Mouse (Mus musculus): ENCODE results near the gene Apela. TPM values are rescaled to one million over a fixed set of nuclear protein-coding genes. Genes with fewer than 3 reads are reported as not detected.

Gene Apela
- polyA plus RNA-seq, 1 experiment: not detected

GRCm38 (mm10) chr8:65067031-65067430 is 29.9 kb upstream of the Apela start:
- H3K4me1 ChIP-seq (ENCODE audit: control insufficient read depth, insufficient read depth, insufficient read length): no peaks in the 10 kb centered on the region
- no peaks in the 10 kb centered on the region for H3K27me3 ChIP-seq (ENCODE audit: control insufficient read depth, insufficient read depth, low read length)
- TF ChIP-seq CTCF (IDR thresholded peaks at IDR 0.05; ENCODE audit: extremely low read depth, insufficient read depth, insufficient read length, insufficient replicate concordance) (no peak), POLR2A (IDR thresholded peaks at IDR 0.05; ENCODE audit: low read depth, low read length) (no peak)
- H3K4me3 ChIP-seq (ENCODE audit: extremely low read depth, insufficient read depth, insufficient read length): no peak overlapping the region
- no peaks in the 10 kb centered on the region for H3K36me3 ChIP-seq (ENCODE audit: control insufficient read depth, insufficient read depth, low read length)
- H3K27ac ChIP-seq (ENCODE audit: insufficient read depth, low read length): no peak overlapping the region
- 95% methylated on average over 4 of the region's 4 CpGs for WGBS
- no peak for DNase-seq (ENCODE audit: low read depth in 1 of 2, low spot score in 2 of 2)

GRCm38 (mm10) chr8:65065622-65066021 is 28.5 kb upstream of the Apela start:
- no peak for DNase-seq (ENCODE audit: low read depth in 1 of 2, low spot score in 2 of 2)
- no peak overlapping the region for H3K4me3 ChIP-seq (ENCODE audit: extremely low read depth, insufficient read depth, insufficient read length)
- H3K36me3 ChIP-seq (ENCODE audit: control insufficient read depth, insufficient read depth, low read length): no peaks in the 10 kb centered on the region
- 91% methylated on average over 3 of the region's 3 CpGs for WGBS
- TF ChIP-seq POLR2A (IDR thresholded peaks at IDR 0.05; ENCODE audit: low read depth, low read length): no peak
- no peak for TF ChIP-seq CTCF (IDR thresholded peaks at IDR 0.05; ENCODE audit: extremely low read depth, insufficient read depth, insufficient read length, insufficient replicate concordance)
- H3K27ac ChIP-seq (ENCODE audit: insufficient read depth, low read length): no peak overlapping the region
- no peaks in the 10 kb centered on the region for H3K27me3 ChIP-seq (ENCODE audit: control insufficient read depth, insufficient read depth, low read length)
- no peaks in the 10 kb centered on the region for H3K4me1 ChIP-seq (ENCODE audit: control insufficient read depth, insufficient read depth, insufficient read length)

- WGBS: 66% methylated on average over 2 of the region's 2 CpGs
- H3K27me3 ChIP-seq (ENCODE audit: control insufficient read depth, insufficient read depth, low read length): no peaks in the 10 kb centered on the region
- no peaks in the 10 kb centered on the region for H3K36me3 ChIP-seq (ENCODE audit: control insufficient read depth, insufficient read depth, low read length)
- no peaks in the 10 kb centered on the region for H3K4me1 ChIP-seq (ENCODE audit: control insufficient read depth, insufficient read depth, insufficient read length)
- H3K4me3 ChIP-seq (ENCODE audit: extremely low read depth, insufficient read depth, insufficient read length): no peak overlapping the region
- no peak for TF ChIP-seq POLR2A (IDR thresholded peaks at IDR 0.05; ENCODE audit: low read depth, low read length)
- TF ChIP-seq CTCF (IDR thresholded peaks at IDR 0.05; ENCODE audit: extremely low read depth, insufficient read depth, insufficient read length, insufficient replicate concordance): no peak
- H3K27ac ChIP-seq (ENCODE audit: insufficient read depth, low read length): no peak overlapping the region
- no peak for DNase-seq (ENCODE audit: low read depth in 1 of 2, low spot score in 2 of 2)
These were observed 26.9 kb upstream of the Apela start for GRCm38 (mm10) chr8:65064071-65064470.

- Histone ChIP-seq H3K4me1 (ENCODE audit: control insufficient read depth, insufficient read depth, insufficient read length) (no peaks in the 10 kb centered on the region), H3K27me3 (ENCODE audit: control insufficient read depth, insufficient read depth, low read length) (no peaks in the 10 kb centered on the region), H3K36me3 (ENCODE audit: control insufficient read depth, insufficient read depth, low read length) (no peaks in the 10 kb centered on the region), H3K27ac (ENCODE audit: insufficient read depth, low read length) (no peak overlapping the region), H3K4me3 (ENCODE audit: extremely low read depth, insufficient read depth, insufficient read length) (no peak overlapping the region)
- no peak for TF ChIP-seq POLR2A (IDR thresholded peaks at IDR 0.05; ENCODE audit: low read depth, low read length)
- no peak for TF ChIP-seq CTCF (IDR thresholded peaks at IDR 0.05; ENCODE audit: extremely low read depth, insufficient read depth, insufficient read length, insufficient replicate concordance)
- DNase-seq (ENCODE audit: low read depth in 1 of 2, low spot score in 2 of 2): no peak
- 83% methylated on average over 4 of the region's 4 CpGs for WGBS
These were observed 25.1 kb upstream of the Apela start for GRCm38 (mm10) chr8:65062195-65062594.

- H3K4me1 ChIP-seq (ENCODE audit: control insufficient read depth, insufficient read depth, insufficient read length): no peaks in the 10 kb centered on the region
- no peak for DNase-seq (ENCODE audit: low read depth in 1 of 2, low spot score in 2 of 2)
- whole genome bisulfite sequencing: 86% methylated on average over 4 of the region's 4 CpGs
- no peaks in the 10 kb centered on the region for H3K36me3 ChIP-seq (ENCODE audit: control insufficient read depth, insufficient read depth, low read length)
- no peaks in the 10 kb centered on the region for H3K27me3 ChIP-seq (ENCODE audit: control insufficient read depth, insufficient read depth, low read length)
- no peak overlapping the region for H3K4me3 ChIP-seq (ENCODE audit: extremely low read depth, insufficient read depth, insufficient read length)
- TF ChIP-seq POLR2A (IDR thresholded peaks at IDR 0.05; ENCODE audit: low read depth, low read length) (no peak), CTCF (IDR thresholded peaks at IDR 0.05; ENCODE audit: extremely low read depth, insufficient read depth, insufficient read length, insufficient replicate concordance) (no peak)
- no peak overlapping the region for H3K27ac ChIP-seq (ENCODE audit: insufficient read depth, low read length)
These were observed 19.6 kb upstream of the Apela start for GRCm38 (mm10) chr8:65056722-65057121.

- DNase-seq (ENCODE audit: low read depth in 1 of 2, low spot score in 2 of 2): no peak
- H3K27me3 ChIP-seq (ENCODE audit: control insufficient read depth, insufficient read depth, low read length): no peaks in the 10 kb centered on the region
- TF ChIP-seq POLR2A (IDR thresholded peaks at IDR 0.05; ENCODE audit: low read depth, low read length): no peak
- no peak for TF ChIP-seq CTCF (IDR thresholded peaks at IDR 0.05; ENCODE audit: extremely low read depth, insufficient read depth, insufficient read length, insufficient replicate concordance)
- no peaks in the 10 kb centered on the region for H3K4me1 ChIP-seq (ENCODE audit: control insufficient read depth, insufficient read depth, insufficient read length)
- H3K36me3 ChIP-seq (ENCODE audit: control insufficient read depth, insufficient read depth, low read length): no peaks in the 10 kb centered on the region
- H3K27ac ChIP-seq (ENCODE audit: insufficient read depth, low read length): no peak overlapping the region
- WGBS: 81% methylated on average over 5 of the region's 5 CpGs
- no peak overlapping the region for H3K4me3 ChIP-seq (ENCODE audit: extremely low read depth, insufficient read depth, insufficient read length)
These were observed 16.8 kb upstream of the Apela start for GRCm38 (mm10) chr8:65053968-65054367.

- Histone ChIP-seq H3K27ac (ENCODE audit: insufficient read depth, low read length) (no peak overlapping the region), H3K27me3 (ENCODE audit: control insufficient read depth, insufficient read depth, low read length) (no peaks in the 10 kb centered on the region), H3K4me1 (ENCODE audit: control insufficient read depth, insufficient read depth, insufficient read length) (no peaks in the 10 kb centered on the region), H3K36me3 (ENCODE audit: control insufficient read depth, insufficient read depth, low read length) (no peaks in the 10 kb centered on the region), H3K4me3 (ENCODE audit: extremely low read depth, insufficient read depth, insufficient read length) (no peak overlapping the region)
- WGBS: 87% methylated on average over 3 of the region's 3 CpGs
- no peak for DNase-seq (ENCODE audit: low read depth in 1 of 2, low spot score in 2 of 2)
- TF ChIP-seq CTCF (IDR thresholded peaks at IDR 0.05; ENCODE audit: extremely low read depth, insufficient read depth, insufficient read length, insufficient replicate concordance) (no peak), POLR2A (IDR thresholded peaks at IDR 0.05; ENCODE audit: low read depth, low read length) (no peak)
These were observed 16.4 kb upstream of the Apela start for GRCm38 (mm10) chr8:65053554-65053953.

Data from spleen, adult 2 months (tissue).